Mouse (Mus musculus) 3134 (cell line): ENCODE results near the gene Kctd2.
"Not testable (repeated sequence)": the region's sequence is repeated elsewhere in the genome, so short reads cannot be mapped to it uniquely, and the experiment has no call there.

Source experiments
- DNase-seq: peaks from one replicate; pipeline ENCODE4 v3.0.0-alpha.2; 2011; ENCODE audit warnings: low spot score; ENCODE audit not compliant: insufficient read length; ENCODE audit errors: extremely low read depth

Kctd2 gene

DNA sequence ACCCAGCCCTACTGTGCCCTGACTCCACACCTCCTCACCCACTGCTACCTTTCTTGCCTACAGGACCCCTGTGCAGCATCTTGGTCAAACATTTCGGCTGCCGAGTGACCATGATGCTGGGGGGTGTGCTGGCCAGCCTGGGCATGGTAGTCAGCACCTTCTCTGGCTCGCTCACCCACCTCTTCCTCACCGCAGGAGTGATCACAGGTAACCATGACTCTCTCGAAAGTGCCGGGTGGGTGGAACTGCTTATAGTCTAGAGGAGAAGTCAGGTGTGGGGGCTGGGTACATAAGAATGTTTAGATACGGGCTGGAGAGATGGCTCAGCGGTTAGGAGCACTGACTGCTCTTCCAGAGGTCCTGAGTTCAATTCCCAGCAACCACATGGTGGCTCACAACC, 44.9 kb downstream of the Kctd2 start:
- DNase-seq: no peak

DNA sequence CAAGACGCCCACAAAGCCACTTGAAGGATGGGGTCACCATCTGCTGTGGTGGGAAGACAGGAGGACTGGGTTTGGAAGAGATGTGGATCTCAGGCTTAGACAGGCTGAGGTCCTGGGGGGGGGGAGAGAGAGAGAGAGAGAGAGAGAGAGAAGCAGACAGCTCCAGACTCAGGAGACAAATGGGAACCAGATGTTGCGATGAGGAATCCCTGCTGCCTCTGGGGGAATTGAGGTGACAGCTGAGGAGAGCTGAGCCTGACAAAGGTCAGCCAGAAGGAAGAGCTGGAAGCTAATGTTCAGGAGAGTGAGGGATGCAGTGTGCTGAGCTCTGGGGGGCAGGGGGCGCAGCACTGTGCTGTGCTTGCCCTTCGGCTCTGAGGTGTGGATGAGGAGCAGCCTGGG, 47.3 kb downstream of the Kctd2 start:
- no peak for DNase-seq

DNA sequence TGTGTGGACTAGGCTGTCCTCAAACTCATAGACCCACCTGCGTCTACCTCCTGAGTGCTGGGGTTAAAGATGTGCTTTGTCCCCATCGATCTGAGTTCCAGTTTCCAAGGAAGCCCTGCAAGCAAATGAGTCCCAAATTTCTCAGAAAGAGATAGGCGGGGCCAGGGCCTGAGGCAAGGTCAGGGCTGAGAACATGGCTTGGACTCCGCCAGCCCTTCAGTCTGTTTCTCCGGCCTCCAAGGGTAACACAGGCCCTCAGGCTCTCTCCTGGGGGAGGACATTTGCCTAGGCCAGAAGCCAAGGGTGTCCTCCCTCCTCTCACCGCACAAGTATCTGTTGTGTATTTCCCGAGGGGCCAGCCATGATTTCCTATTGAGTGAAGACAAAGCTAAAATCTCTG, 52.3 kb downstream of the Kctd2 start:
- no peak for DNase-seq

DNA sequence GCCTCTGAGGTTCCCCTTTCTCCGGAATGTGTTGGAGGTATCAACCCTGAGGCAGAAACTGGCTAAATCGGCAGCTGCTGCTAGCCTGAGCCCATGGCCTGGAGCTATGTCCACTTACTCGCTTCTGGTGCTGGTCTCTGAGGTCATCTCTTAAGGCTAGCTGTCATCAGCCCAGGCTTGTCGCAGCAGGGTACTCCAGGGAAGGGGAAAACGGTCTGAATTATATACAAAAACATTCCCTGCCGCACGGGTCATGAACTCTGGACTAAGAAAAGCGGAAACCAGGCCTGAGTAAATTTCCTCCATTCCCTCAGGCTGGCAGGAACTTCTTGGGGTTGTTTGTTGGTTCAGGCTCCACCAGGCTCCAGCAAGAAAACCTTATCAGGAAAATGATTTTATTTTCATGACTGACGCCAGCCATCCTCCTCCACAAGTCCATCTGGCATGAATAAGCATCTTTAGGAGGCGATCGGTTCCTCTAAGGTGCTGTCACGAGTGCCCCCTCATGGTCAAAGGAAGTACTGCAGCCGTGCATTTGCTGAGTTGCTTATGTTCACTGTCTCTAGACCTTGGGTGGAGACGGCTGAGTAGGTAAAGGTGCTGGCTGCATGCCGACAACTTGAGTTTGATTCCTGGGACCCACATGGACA, 53.8 kb downstream of the Kctd2 start:
- DNase-seq: peak; percentile 67

DNA sequence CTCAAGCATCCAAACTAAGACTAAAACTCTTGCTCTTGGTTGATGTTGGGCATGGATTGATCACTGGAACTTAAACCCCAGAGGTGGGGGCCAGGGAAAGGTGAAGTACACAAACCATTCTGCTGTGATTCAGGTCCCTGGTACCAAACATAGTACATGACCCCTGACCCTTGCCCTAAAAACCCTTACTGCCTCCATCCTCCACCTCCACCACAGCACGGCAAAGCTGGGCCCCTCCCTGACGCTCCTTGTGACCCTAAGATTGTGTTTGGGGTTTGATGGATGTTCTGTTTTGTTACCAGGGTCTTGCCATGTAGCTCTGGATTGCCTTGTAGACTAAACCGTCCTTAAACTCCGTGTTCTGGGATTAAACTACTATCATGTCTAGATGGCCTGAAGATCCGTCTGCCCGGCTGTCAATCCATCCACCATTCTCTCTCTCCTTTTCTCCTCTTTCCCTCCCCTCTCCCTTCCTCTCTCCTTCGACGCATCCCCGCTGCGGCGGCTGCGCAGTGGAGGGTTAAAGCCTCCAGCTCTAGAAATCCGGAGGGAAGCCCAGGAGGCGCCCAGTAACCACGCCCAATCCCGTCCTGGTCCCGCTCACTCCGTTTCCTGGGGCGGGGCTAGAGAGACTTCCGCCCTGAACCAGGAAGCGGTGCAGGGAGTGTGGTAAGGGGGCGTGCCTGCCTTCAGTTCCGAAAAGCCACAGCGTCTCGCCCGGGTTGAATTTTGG, 55.3 kb downstream of the Kctd2 start, which contains the start of gene Armc7:
TSS of gene Armc7 (plus strand) at position 643 of the 733 bp plus-strand sequence.
- peak; percentile 98 for DNase-seq

DNA sequence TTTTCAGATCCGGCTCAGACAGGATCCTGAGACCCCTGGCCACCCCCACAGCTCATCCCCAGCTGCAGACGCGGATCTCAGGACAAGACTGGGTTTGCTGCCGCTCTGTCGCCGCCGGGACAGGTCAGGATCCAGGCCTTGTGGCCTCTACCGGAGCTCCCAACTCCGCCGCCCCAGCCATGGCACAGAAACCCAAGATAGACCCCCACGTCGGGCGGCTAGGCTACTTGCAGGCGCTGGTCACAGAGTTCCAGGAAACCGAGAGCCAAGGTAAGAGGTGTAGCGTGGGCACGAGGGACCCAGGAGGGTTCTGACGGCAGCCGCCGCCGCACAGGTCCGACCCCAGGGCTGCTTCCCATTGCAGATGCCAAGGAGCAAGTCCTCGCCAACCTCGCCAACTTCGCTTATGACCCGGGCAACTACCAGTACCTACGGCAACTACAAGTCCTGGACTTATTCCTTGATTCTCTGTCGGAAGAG, 55.9 kb downstream of the Kctd2 start:
- no peak for DNase-seq

DNA sequence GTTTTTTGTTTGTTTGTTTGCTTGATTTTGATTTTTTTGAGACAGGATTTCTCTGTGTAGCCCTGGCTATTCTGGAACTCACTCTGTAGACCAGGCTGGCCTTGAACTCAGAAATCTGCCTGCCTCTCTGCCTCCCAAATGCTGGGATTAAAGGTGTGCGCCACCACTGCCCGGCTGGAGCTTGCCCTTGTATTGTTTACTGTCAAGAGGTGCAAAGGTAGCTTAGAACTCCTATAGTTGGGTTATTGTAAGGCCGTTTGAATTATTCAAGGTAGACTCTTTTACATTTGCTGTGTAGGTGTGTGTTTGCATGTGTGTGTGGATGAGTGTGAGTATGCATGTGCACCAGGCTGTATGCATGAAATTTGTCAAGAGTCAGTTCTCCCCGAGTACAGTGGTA, 56.7 kb downstream of the Kctd2 start:
- DNase-seq: not testable (repeated sequence)

DNA sequence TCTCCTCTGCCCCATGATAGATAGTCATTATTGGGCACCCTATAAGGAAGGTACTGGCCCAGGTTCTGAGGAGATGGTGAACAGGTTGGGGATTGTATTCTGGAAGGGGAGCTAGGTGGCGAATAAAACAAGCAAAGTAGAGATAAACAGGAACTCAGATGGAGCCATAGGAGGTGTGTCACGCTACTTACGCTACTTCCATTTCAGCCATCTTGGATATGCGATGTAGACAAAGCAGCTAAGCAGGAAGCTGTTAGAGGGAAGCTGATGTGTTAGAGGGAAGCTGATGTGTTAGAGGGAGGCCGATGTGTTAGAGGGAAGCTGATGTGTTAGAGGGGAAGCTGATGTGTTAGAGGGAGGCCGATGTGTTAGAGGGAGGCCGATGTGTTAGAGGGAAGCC, 57.5 kb downstream of the Kctd2 start:
- DNase-seq: not testable (repeated sequence)

DNA sequence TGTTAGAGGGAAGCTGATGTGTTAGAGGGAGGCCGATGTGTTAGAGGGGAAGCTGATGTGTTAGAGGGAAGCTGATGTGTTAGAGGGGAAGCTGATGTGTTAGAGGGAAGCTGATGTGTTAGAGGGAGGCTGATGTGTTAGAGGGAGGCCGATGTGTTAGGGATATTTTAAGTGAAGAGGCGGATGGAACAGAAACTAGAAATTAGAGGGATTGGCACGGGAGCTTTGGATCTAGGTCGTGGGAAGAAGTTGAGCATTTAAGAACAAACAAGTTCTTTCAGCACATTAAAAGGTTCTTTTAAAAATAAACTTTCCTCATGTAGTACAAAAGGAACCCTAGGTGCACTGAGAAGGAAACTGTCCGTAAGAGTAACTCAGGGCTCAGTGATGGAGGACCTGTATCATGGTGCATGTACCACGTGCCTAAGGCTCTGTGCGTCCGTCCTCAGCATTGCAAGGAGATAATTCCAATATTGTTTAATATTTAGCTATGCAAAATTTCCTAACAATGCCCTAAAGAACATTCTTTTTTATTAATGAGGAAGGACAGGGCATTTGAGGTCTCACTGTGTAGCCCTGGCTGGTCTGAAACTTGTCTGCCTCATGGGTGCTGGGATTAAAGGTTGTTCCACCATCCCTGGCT, 58.5 kb downstream of the Kctd2 start:
- DNase-seq: no peak
